ENCODE assay signal across 8 mouse cellular contexts in the genomic region with DNA sequence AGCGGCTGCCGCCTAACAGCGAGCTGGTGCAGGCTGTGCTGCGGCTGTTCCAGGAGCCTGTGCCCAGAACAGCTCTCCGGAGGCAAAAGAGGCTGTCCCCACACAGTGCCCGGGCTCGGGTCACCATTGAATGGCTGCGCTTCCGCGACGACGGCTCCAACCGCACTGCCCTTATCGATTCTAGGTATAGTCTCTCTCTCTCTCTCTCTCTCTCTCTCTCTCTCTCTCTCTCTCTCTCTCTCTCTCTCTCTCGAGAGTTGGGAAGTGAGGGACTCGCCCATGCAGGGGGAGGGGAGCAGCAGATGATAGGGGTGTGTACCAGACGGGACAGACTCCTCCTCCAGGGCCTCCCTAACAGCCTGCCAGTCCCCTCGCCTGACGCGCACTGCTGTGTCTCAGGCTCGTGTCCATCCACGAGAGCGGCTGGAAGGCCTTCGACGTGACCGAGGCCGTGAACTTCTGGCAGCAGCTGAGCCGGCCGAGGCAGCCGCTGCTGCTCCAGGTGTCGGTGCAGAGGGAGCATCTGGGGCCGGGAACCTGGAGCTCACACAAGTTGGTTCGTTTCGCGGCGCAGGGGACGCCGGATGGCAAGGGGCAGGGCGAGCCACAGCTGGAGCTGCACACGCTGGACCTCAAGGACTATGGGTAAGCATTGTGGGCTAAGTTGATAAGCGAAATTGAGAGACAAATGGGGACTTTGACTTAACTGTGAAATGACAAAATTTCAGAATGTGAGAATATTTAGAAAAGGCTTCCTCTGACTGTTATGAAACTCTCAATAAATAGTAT. TPM values are rescaled to one million over a fixed set of nuclear protein-coding genes. Genes with fewer than 3 reads are reported as not detected.
DNase-seq lines count a peak whose midpoint lies in the region; ATAC-seq and TF ChIP-seq lines count a peak whose summit lies in the region.
"Not testable (repeated sequence)": the region's sequence is repeated elsewhere in the genome, so short reads cannot be mapped to it uniquely, and the experiment has no call there.

No protein-coding gene starts in this region.

- not testable (repeated sequence) for H3K9me3 ChIP-seq in embryonic facial prominence, embryonic 15.5 days (replicated peaks); hindbrain, embryonic 16.5 days (ENCODE audit: control insufficient read depth, low read length); lung, postnatal 0 days (ENCODE audit: low read length); neural tube, embryonic 14.5 days (ENCODE audit: control insufficient read depth, low read length)

- TF ChIP-seq CTCF in lung, postnatal 0 days (IDR thresholded peaks at IDR 0.05) = not testable (repeated sequence)

- WGBS in embryonic facial prominence, embryonic 15.5 days = 2% methylated on average over 39 of the region's 41 CpGs
- 2% methylated on average over 29 of the region's 41 CpGs for WGBS in hindbrain, embryonic 16.5 days
- WGBS in lung, postnatal 0 days = 4% methylated on average over 32 of the region's 41 CpGs
- under 1% methylated on average over 33 of the region's 41 CpGs for WGBS in neural tube, embryonic 14.5 days

- not testable (repeated sequence) for TF ChIP-seq EP300 in lung, postnatal 0 days (IDR thresholded peaks at IDR 0.05)

- DNase-seq in adrenal gland, adult (ENCODE audit: inconsistent age in 2 of 2, low spot score in 1 of 2) = peak; percentile 85 to 88
- DNase-seq in heart, adult 18-20 months = peak; percentile 64 to 75
- DNase-seq in layer of hippocampus, postnatal 10 days (ENCODE audit: low spot score in 2 of 2) = peak; percentile 35 to 42
- DNase-seq in lung, postnatal 0 days (ENCODE audit: low spot score) = peak; percentile 71
- peak; percentile 14 for DNase-seq in thymus, postnatal 25 days

- H3K4me3 ChIP-seq in embryonic facial prominence, embryonic 15.5 days (replicated peaks) = peak overlapping the region; percentile 34
- peak overlapping the region; percentile 24 for H3K4me3 ChIP-seq in hindbrain, embryonic 16.5 days (ENCODE audit: low read length)
- peak overlapping the region; percentile 19 for H3K4me3 ChIP-seq in lung, postnatal 0 days (ENCODE audit: low read depth, low read length)
- peak overlapping the region; percentile 13; the same call in 1 of the 2 replicates for H3K4me3 ChIP-seq in neural tube, embryonic 14.5 days (ENCODE audit: low read depth, low read length)

- H3K27me3 ChIP-seq in embryonic facial prominence, embryonic 15.5 days = peaks cover 47% of the 10 kb centered on the region
- H3K27me3 ChIP-seq in hindbrain, embryonic 16.5 days (replicated peaks; ENCODE audit: control insufficient read depth, insufficient read depth, low read length) = peaks cover 34% of the 10 kb centered on the region
- not testable (repeated sequence) for H3K27me3 ChIP-seq in lung, postnatal 0 days (replicated peaks; ENCODE audit: insufficient read depth, low read length)
- peaks cover 24% of the 10 kb centered on the region for H3K27me3 ChIP-seq in neural tube, embryonic 14.5 days (ENCODE audit: control insufficient read depth, insufficient read depth, low read length)

- peak overlapping the region; percentile 56 for H3K4me2 ChIP-seq in embryonic facial prominence, embryonic 15.5 days (replicated peaks)
- H3K4me2 ChIP-seq in hindbrain, embryonic 16.5 days (ENCODE audit: low read length) = peak overlapping the region; percentile 44
- peak overlapping the region; percentile 42 for H3K4me2 ChIP-seq in lung, postnatal 0 days (replicated peaks; ENCODE audit: low read depth, low read length)
- peak overlapping the region; percentile 31; the same call in 1 of the 2 replicates for H3K4me2 ChIP-seq in neural tube, embryonic 14.5 days (ENCODE audit: low read depth, low read length)

- H3K36me3 ChIP-seq in embryonic facial prominence, embryonic 15.5 days; hindbrain, embryonic 16.5 days (ENCODE audit: control insufficient read depth, insufficient read depth, low read length); lung, postnatal 0 days (ENCODE audit: insufficient read depth, low read length); neural tube, embryonic 14.5 days (ENCODE audit: control insufficient read depth, insufficient read depth, low read length): not testable (repeated sequence)

- peak; percentile 83 for ATAC-seq in embryonic facial prominence, embryonic 15.5 days (ENCODE audit: insufficient number of reproducible peaks, low FRiP score, low TSS enrichment, low read depth)
- ATAC-seq in hindbrain, embryonic 16.5 days = peak; percentile 81
- peak; percentile 89 for ATAC-seq in lung, postnatal 0 days
- peak; percentile 57; the same call in 1 of the 2 replicates for ATAC-seq in neural tube, embryonic 14.5 days (ENCODE audit: low read depth)

- not testable (repeated sequence) for H3K27ac ChIP-seq in embryonic facial prominence, embryonic 15.5 days (replicated peaks); hindbrain, embryonic 16.5 days (ENCODE audit: low read depth, low read length); lung, postnatal 0 days (ENCODE audit: low read length); neural tube, embryonic 14.5 days (ENCODE audit: low read depth, low read length)

- not testable (repeated sequence) for H3K4me1 ChIP-seq in embryonic facial prominence, embryonic 15.5 days; hindbrain, embryonic 16.5 days (ENCODE audit: control insufficient read depth, insufficient read depth, low read depth, low read length); lung, postnatal 0 days (ENCODE audit: insufficient read depth, low read depth, low read length); neural tube, embryonic 14.5 days (ENCODE audit: control insufficient read depth, insufficient read depth, low read length)

- not testable (repeated sequence) for H3K9ac ChIP-seq in embryonic facial prominence, embryonic 15.5 days; hindbrain, embryonic 16.5 days (ENCODE audit: low read depth, low read length); lung, postnatal 0 days (replicated peaks; ENCODE audit: low read depth); neural tube, embryonic 14.5 days (replicated peaks; ENCODE audit: low read depth, low read length)

RNA-seq across cellular contexts. Expression of a gene that starts 2.0 kb away (rescaled TPM):
- 4.0 and 4.6 TPM in 2 replicates for polyA plus RNA-seq in embryonic facial prominence, embryonic 15.5 days (2015; fragmentation: Nextera tagmentation; extraction: Ambion mirVana)
- total RNA-seq in heart, adult 18-20 months (2021) = under 1 TPM; 0.28 to 0.84 TPM
- 0.16 and 0.25 TPM in 2 replicates for polyA plus RNA-seq in hindbrain, embryonic 16.5 days (2015; fragmentation: Nextera tagmentation; extraction: Ambion mirVana)
- total RNA-seq in layer of hippocampus, postnatal 10 days (2021) = 1 to 10 TPM; 3.9 to 6.4 TPM
- polyA plus RNA-seq in lung, postnatal 0 days (2015; fragmentation: Nextera tagmentation; extraction: Ambion mirVana) = 1.1 and 2.1 TPM in 2 replicates
- polyA plus RNA-seq in neural tube, embryonic 14.5 days (2014; fragmentation: Nextera tagmentation; extraction: Ambion mirVana) = 0.41 TPM in 1 of 2 replicates, not detected in the other

RNA-seq across cellular contexts. Expression of a gene that starts 5.3 kb away (rescaled TPM):
- 17.3 and 18.5 TPM in 2 replicates for polyA plus RNA-seq in embryonic facial prominence, embryonic 15.5 days (2015; fragmentation: Nextera tagmentation; extraction: Ambion mirVana)
- 10 to 100 TPM; 15.0 to 15.9 TPM for total RNA-seq in heart, adult 18-20 months (2021)
- 2.1 and 2.6 TPM in 2 replicates for polyA plus RNA-seq in hindbrain, embryonic 16.5 days (2015; fragmentation: Nextera tagmentation; extraction: Ambion mirVana)
- 1 to 10 TPM; 3.7 to 3.8 TPM for total RNA-seq in layer of hippocampus, postnatal 10 days (2021)
- polyA plus RNA-seq in lung, postnatal 0 days (2015; fragmentation: Nextera tagmentation; extraction: Ambion mirVana) = 22.7 and 25.1 TPM in 2 replicates
- 0.71 and 1.4 TPM in 2 replicates for polyA plus RNA-seq in neural tube, embryonic 14.5 days (2014; fragmentation: Nextera tagmentation; extraction: Ambion mirVana)

RNA-seq across cellular contexts. Expression of a gene that starts 32.7 kb away (rescaled TPM):
- polyA plus RNA-seq in embryonic facial prominence, embryonic 15.5 days (2015; fragmentation: Nextera tagmentation; extraction: Ambion mirVana) = 96.9 and 105 TPM in 2 replicates
- 10 to 100 TPM; 12.2 to 12.4 TPM for total RNA-seq in heart, adult 18-20 months (2021)
- 74.6 and 75.6 TPM in 2 replicates for polyA plus RNA-seq in hindbrain, embryonic 16.5 days (2015; fragmentation: Nextera tagmentation; extraction: Ambion mirVana)
- 10 to 100 TPM; 29.6 to 31.4 TPM for total RNA-seq in layer of hippocampus, postnatal 10 days (2021)
- 51.9 and 57.5 TPM in 2 replicates for polyA plus RNA-seq in lung, postnatal 0 days (2015; fragmentation: Nextera tagmentation; extraction: Ambion mirVana)
- polyA plus RNA-seq in neural tube, embryonic 14.5 days (2014; fragmentation: Nextera tagmentation; extraction: Ambion mirVana) = 63.3 and 65.9 TPM in 2 replicates

RNA-seq across cellular contexts. Expression of a gene that starts 43.9 kb away (rescaled TPM):
- 0.24 and 0.32 TPM in 2 replicates for polyA plus RNA-seq in embryonic facial prominence, embryonic 15.5 days (2015; fragmentation: Nextera tagmentation; extraction: Ambion mirVana)
- total RNA-seq in heart, adult 18-20 months (2021) = not detected
- 4.8 and 5.6 TPM in 2 replicates for polyA plus RNA-seq in hindbrain, embryonic 16.5 days (2015; fragmentation: Nextera tagmentation; extraction: Ambion mirVana)
- 10 to 100 TPM in 1 of 2 experiments, 1 to 10 TPM in 1; 8.7 to 10.2 TPM for total RNA-seq in layer of hippocampus, postnatal 10 days (2021)
- 0.16 TPM in 1 of 2 replicates, not detected in the other for polyA plus RNA-seq in lung, postnatal 0 days (2015; fragmentation: Nextera tagmentation; extraction: Ambion mirVana)
- 0.58 and 1.9 TPM in 2 replicates for polyA plus RNA-seq in neural tube, embryonic 14.5 days (2014; fragmentation: Nextera tagmentation; extraction: Ambion mirVana)

Comparison
In these comparisons a context has a peak if more than half of its experiments do, and no peak if none do; other contexts are left out.
1. DNase-seq: peak in every context shown above with its lines; median percentile 86 in adrenal gland, adult; 71 in lung, postnatal 0 days; 70 in heart, adult 18-20 months; 38 in layer of hippocampus, postnatal 10 days; 14 in thymus, postnatal 25 days.